Mouse (Mus musculus) frontal cortex, adult 2 months (tissue): Measurements from ENCODE around the gene Timm10b. TPM values are rescaled to one million over a fixed set of nuclear protein-coding genes. Genes with fewer than 3 reads are reported as not detected.

Experiments
- DNase-seq, 2 experiments: peaks; one replicate each; pipeline ENCODE4 v3.0.0; 2022; ENCODE audit warnings: low spot score in 1 of 2; ENCODE audit errors: extremely low spot score in 1 of 2
- polyA plus RNA-seq: library from polyadenylated mRNA; depleted of rRNA; stranded (reverse); fragments of >200 nt; gene quantifications from 2 replicates; pipeline ENCODE4 v1.2.3, GENCODE M21; 2012; rRNA removed

Gene Timm10b
- polyA plus RNA-seq, result 108 and 129 TPM in 2 replicates

- no peak for DNase-seq
Measured at GRCm38 (mm10) chr7:105639756-105640155, at the start of gene Timm10b. Timm10b (plus strand) TSS chr7:105640056.

GRCm38 (mm10) chr7:105590097-105590496 is 49.8 kb upstream of the Timm10b start:
- DNase-seq, result no peak

- peak in 1 of 2 experiments; percentile 79 for DNase-seq
Measured at GRCm38 (mm10) chr7:105602860-105603623, 36.8 kb upstream of the Timm10b start.

GRCm38 (mm10) chr7:105608467-105608866 is 31.4 kb upstream of the Timm10b start:
- no peak for DNase-seq

GRCm38 (mm10) chr7:105611767-105612166 is 28.1 kb upstream of the Timm10b start:
- no peak for DNase-seq

GRCm38 (mm10) chr7:105614400-105614799 is 25.5 kb upstream of the Timm10b start:
- no peak for DNase-seq

GRCm38 (mm10) chr7:105615720-105616119 is 24.1 kb upstream of the Timm10b start:
- no peak for DNase-seq

- DNase-seq, result no peak
Measured at GRCm38 (mm10) chr7:105616561-105616960, 23.3 kb upstream of the Timm10b start.

GRCm38 (mm10) chr7:105617810-105618209 is 22.0 kb upstream of the Timm10b start:
- DNase-seq, result no peak

- no peak for DNase-seq
Measured at GRCm38 (mm10) chr7:105619701-105620100, 20.2 kb upstream of the Timm10b start.

GRCm38 (mm10) chr7:105621053-105621452 is 18.8 kb upstream of the Timm10b start:
- peak in 1 of 2 experiments; percentile 55 for DNase-seq

- peak; percentile 28 to 56 for DNase-seq
Measured at GRCm38 (mm10) chr7:105621646-105622292, 18.1 kb upstream of the Timm10b start.

GRCm38 (mm10) chr7:105625397-105625796 is 14.5 kb upstream of the Timm10b start:
- DNase-seq, result no peak

GRCm38 (mm10) chr7:105628633-105629032 is 11.2 kb upstream of the Timm10b start:
- DNase-seq, result peak; percentile 30 to 59

- no peak for DNase-seq
Measured at GRCm38 (mm10) chr7:105632551-105632972, 7.3 kb upstream of the Timm10b start.

GRCm38 (mm10) chr7:105633127-105633800 is 6.6 kb upstream of the Timm10b start, which contains the start of gene Trim3:
Trim3 (minus strand) TSS chr7:105633571.
- DNase-seq, result peak; percentile 71 to 91

GRCm38 (mm10) chr7:105633801-105634135 is 6.1 kb upstream of the Timm10b start:
- DNase-seq, result no peak

GRCm38 (mm10) chr7:105634272-105634920 is 5.5 kb upstream of the Timm10b start:
- DNase-seq, result no peak

- DNase-seq, result no peak
Measured at GRCm38 (mm10) chr7:105635726-105636125, 4.1 kb upstream of the Timm10b start.

- DNase-seq, result no peak
Measured at GRCm38 (mm10) chr7:105638776-105639175, 1.1 kb upstream of the Timm10b start.

- DNase-seq, result no peak
Measured at GRCm38 (mm10) chr7:105639304-105639703, 552 bp upstream of the Timm10b start.
